Mouse (Mus musculus): ENCODE measurements around the gene Tlk2.
A peak's percentile ranks its signal among the peaks of the same experiment; 100 is the strongest.
"Not testable (repeated sequence)": the region's sequence is repeated elsewhere in the genome, so short reads cannot be mapped to it uniquely, and the experiment has no call there.

Tlk2 gene

GRCm38 (mm10) chr11:105178516-105178915 lies at the start of gene Tlk2:
Gene Tlk2, plus strand, starts transcription at chr11:105178807.
- no peak for DNase-seq

DNA sequence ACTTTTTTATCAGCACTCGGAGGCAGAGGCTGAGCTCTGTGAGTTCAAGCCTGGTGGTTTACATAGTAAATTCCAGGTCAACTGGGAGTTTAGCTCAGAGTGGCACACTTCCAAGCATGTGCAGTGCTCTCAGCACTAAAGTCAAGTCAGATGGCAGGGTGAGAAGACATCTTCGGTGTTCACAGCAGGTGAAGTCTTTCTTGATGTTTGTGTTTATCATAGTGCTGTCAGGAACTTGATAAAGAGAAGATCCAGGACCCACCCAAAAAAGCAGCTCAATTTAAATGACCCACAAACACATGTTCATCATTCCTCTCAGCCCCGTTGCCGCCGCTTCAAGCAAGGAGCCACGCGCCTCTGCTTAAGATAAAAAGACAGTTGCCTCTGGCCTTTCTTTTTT lies 42.9 kb upstream of the Tlk2 start:
- DNase-seq: no peak

GRCm38 (mm10) chr11:105137255-105137654 lies 41.4 kb upstream of the Tlk2 start:
- not testable (repeated sequence) for DNase-seq

DNA sequence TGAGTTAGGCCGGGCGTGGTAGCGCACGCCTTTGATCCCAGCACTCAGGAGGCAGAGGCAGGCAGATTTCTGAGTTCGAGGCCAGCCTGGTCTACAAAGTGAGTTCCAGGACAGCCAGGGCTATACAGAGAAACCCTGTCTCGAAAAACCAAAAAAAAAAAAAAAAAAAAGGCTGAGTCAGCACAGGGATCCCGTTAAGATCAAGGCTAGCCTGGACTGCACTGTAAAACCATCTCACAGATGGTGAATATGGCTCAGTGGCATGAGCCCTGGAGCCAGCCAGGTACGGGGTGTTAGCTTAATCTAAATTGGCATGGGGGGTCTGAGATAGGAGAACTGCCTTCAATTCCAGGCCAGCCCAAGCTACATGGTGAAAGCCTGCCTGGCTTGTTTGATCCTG lies 38.1 kb upstream of the Tlk2 start:
- DNase-seq: not testable (repeated sequence)

DNA sequence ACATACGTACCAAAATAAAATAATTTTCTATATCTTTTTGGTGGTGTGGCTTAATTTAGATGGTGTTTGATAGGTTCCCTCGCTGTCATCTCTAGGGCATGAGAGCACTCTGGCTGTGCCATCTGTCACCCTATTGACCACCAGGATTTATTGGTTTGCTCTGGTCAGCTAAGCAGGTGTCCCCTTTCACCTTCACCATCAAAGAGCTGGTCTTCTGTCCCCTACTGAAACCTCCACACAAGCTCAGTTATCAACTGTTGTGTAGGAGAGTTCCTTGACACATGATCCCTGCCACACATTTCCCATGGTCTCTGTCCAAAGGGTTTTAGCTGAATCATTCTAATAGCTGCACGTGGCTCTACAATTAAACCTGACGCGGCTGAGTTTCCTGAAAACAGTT lies 37.5 kb upstream of the Tlk2 start:
- DNase-seq: no peak

GRCm38 (mm10) chr11:105143564-105143963 lies 35.0 kb upstream of the Tlk2 start:
- no peak for DNase-seq

DNA sequence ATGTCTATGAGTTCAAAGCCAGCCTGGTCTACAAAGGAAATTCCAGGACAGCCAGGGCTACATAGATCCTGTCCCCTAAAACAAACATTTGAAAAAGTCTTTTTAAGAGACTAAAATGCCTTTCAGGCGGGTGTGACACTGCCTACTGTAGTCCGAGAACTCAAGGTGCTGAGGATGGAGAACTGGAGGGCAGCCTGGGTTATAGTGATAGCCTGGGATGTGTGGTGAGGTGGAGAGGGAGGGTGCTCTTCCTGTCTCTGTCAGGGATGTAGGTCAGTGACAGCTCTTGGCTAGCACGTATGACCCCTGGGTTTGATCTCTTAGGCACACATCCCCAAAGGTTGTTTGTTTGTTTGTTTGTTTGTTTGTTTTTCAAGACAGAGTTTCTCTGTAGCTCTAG lies 34.5 kb upstream of the Tlk2 start:
- no peak for DNase-seq

DNA sequence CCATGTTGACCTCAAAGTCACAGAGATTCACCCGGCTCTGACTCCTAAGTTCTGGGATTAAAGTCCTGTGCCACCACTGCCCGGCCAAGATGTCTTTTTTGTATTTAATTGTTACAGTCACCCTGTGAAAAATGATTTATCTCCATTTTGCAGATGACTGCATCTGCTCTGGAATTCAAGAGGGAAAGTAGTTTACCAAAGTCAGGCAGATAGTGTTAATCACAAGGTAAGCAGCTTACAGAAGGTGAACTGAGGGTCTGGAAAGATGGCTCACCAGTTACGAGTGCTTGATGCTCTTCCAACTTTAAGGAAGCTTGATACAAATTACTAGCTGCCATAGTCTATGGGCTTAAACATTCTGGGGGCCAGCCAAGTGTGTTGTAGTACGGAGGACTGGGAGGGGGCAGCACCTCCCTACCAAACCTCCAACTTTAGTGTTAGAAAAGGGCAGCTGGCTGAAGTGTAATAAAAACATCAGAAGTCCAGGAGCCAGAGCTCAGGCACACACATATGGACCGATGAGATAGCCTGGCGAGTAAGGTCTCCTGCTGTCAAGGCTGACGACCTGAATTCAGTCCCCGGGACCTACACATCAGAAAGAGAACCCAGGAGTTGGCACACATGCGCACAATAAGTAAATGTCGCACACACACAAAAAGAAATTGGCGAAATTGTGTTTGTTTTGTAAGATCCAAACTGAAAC lies 33.9 kb upstream of the Tlk2 start:
- DNase-seq: no peak

GRCm38 (mm10) chr11:105145211-105145610 lies 33.4 kb upstream of the Tlk2 start:
- DNase-seq: no peak

- DNase-seq: no peak
These were observed 32.0 kb upstream of the Tlk2 start, which contains the start of gene Gm10842 for GRCm38 (mm10) chr11:105146593-105146992. Gene Gm10842, plus strand, starts transcription at chr11:105146893.

DNA sequence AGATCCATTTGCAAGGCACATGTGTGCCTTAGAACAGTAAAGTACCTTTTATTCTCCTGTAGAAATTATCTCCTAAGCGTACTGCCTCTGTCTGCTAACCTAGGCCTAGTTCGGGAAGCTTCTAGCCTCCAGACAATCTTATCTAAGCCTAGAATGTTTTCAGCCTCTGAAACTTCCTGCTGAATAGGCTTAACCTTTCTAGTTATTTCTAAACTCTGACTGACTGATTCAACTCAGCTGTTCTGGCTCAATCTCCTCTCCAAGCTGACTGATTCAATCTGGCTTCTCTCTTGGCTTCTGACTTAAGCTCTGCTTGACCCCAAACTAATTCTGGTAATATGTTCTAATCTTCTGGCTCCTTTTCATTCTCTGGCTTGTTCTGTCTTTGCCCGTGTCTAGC lies 29.3 kb upstream of the Tlk2 start:
- no peak for DNase-seq

GRCm38 (mm10) chr11:105149766-105150165 lies 28.8 kb upstream of the Tlk2 start:
- DNase-seq: no peak

DNA sequence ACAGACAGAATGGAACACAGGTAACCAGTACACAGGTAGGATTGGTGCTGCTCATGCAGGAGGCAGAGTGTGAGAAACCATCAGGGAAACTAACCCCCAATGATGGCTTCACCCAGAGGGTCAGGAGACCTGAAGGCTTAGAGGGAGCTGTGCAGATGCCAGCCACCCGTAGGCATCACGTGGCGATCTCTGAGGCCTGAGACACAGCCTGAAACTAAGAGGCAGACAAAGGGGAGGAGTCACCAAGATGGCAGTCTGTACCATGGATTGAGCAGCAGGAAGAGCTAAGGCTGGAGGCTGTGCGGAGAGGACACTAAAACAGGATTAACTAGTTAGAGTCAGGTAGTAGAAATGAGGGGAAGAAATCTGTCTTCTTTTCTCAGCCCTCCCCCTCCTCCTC lies 27.9 kb upstream of the Tlk2 start:
- no peak for DNase-seq

- no peak for DNase-seq
These were observed 27.2 kb upstream of the Tlk2 start for GRCm38 (mm10) chr11:105151226-105152016.

DNA sequence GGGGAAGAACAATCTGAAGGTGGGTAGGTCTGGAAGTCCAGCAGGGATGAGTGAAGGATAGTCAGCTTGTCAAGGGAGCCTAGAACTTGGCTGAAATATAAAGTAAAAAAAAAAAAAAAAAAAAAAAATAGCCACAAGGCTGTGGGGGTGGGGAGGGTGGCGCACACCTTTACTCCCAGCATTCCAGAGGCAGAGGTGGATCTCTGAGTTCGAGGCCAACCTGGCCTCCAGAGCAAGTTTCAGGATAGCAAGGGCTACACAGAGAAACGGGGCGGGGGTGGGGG lies 26.6 kb upstream of the Tlk2 start:
- no peak for DNase-seq

DNA sequence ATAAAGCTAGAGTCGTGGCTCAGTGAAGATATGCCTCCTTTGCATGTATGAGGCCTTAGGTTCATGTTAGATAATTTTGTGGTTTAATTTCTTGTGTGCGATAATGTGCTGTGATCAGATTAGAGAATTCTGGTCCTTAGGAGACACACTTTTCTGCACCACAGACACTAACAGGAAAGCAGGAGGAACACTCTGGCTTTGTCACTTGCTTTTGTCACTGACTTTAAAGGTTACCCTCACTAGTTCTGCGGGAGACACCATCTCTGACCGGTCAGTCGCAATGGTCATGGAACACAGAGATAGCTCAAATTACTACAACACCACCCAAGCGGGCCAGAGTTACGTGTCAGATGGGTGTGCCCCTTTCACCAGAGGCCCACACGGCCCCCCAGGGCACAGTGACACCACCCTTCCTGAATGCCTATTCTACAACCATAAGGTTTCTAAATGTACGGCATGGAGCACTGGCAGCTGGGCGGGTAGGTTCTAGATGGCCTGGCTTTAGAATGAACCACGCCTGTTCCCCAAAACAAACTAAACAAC lies 26.2 kb upstream of the Tlk2 start:
- DNase-seq: no peak

DNA sequence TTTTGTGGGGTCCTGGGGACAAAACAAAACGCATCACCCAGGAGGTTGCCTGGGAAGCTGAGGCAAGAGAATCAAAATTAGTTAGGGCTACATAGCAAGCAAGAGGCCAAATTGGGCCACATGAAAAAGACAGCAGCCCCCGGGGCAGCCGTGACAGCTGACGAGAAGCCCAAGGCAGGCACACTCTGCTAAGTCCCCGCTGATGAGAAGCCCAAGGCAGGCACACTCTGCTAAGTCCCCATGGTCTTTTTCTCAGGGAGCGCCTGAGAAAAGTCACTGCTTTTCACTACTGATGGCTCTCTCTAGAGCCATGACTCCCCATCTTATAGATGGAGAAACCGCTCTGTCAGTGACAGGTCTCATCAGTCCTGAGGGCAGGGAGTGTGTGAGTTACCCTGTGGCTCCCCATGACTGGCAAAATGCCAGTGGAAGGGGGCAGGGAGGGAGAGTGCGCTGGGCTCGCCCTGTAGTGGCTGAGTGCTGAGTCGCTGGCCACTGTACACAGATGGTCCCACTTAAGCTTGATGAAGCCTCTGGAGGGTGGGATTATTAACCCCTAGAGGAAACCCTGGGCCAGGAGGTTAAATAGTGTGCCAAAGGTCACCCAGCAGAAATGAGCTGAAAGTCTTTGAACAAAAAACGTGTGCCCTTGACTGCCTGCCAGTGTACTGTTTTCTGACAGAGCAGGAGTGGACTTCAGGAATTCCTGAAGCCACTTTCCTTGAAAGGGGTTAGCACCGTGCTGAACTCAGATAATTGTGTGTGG lies 25.4 kb upstream of the Tlk2 start:
- DNase-seq: peak; percentile 38 to 43

DNA sequence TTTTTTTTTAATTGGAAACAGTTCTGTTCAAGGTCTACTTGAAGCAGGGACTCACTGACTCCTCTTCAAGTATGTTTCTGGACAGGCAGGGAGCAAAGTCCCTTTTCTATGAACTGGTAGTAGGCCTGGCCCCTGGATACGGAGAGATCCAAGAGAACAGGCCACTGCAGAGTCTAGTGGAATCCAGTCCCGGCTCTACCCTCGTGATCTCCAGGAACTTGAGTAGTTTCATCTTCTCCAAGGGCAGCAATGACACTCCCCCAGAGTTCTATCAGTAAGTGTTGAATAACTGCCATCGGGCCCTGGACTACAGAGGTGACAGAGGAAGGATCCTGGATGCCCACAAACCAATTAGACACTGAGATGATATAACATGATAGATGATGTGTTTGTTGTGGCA lies 22.7 kb upstream of the Tlk2 start:
- DNase-seq: no peak

DNA sequence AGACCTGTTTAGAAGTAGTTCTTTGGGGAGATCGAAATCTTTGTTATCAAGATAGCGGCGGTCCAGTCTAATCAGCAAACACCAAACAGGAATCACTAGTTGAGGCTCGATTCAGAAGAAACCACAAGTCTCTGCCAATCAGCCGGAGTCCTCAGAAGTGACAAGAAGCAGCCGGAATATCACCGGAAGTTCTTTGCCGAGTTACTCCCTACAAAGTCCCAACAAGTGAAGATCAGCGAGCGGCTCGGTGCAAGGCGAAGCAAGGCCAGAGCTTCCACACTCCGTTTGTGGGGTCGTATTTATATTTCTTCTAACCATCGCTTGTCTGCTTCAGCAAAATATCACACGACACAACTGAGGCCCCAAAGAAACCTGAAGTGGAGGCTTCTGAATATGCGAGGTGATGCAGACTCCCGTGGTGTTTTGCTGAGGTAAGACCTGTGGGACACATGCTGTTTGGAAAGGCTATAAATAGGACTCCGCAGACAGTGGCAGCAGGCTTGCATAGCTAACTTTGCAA lies 21.8 kb upstream of the Tlk2 start:
- no peak for DNase-seq

DNA sequence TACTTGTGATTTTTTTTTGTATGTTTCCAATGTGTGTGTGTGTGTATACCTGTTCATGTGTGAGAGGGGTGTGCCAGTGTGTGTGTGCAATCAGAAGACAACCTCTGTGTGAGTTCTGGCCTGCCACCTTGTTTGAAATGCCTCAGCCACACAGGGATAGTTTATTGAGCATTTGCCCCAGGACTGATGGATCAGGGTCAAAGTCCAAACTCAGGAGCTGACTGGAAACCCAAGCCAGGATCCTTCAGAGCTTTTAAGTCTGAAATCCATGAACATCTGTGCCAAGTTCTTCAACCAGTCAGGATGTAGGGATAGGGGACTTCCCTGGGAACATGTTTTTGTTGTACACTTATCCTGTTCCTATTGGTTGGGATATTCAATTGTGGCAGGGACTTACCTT lies 20.6 kb upstream of the Tlk2 start:
- DNase-seq: no peak

- DNase-seq: no peak
These were observed 18.8 kb upstream of the Tlk2 start for GRCm38 (mm10) chr11:105159673-105160360.

DNA sequence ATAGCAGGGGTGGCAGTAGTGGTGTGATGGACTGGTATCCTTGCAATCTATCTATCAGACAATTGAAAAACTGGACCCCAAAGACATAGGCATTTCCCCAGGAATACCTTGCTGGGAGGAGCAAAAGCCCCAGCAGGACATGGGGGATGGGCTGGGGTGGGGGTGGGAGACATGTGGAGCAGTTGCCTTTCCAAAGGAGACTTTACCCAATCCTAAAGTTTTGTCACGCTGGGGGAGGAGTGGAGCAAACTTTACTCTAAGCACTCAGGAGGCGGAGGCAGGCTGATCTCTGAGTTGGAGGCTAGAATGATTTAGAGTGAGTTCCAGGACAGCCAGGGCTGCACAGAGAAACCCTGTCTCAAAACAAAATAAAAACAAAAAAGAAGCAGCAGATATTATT lies 17.2 kb upstream of the Tlk2 start:
- DNase-seq: no peak
